Mouse (Mus musculus): Measurements from ENCODE around the gene Pacs2. TPM values are rescaled to one million over a fixed set of nuclear protein-coding genes. Genes with fewer than 3 reads are reported as not detected.
A peak's percentile ranks its signal among the peaks of the same experiment; 100 is the strongest.

Gene Pacs2
- polyA plus RNA-seq, 1 experiment from 2014 or later = 5.1 TPM

DNA sequence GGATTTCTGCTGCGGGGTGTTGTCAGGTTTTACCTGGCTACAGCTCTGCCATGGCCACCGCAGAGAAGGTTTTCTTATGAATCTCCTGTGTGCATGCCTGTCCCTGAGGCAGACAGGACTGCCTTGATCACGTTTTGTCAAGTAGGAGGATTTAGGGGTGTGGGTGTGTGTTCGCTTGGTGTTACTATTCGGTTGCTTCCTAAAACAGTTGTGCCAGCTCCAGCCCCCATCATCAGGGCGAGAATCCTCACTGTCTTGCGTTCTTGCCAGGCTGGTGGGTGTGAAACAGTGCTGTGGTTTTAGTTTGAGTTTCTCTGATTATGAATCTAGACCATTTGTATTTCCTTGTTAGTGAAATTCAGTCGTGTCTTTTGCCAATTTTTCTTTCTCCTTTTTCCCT, 2.7 kb downstream of the Pacs2 start:
- TF ChIP-seq CTCF (IDR thresholded peaks at IDR 0.05; ENCODE audit: low read depth) = no peak
- no peaks in the 10 kb centered on the region for H3K27me3 ChIP-seq (replicated peaks; ENCODE audit: control insufficient read depth, insufficient read depth, low read length)
- H3K9me3 ChIP-seq (ENCODE audit: control insufficient read depth) = no peaks in the 10 kb centered on the region
- 0 out of 2 replicates have a peak, but pooled peaks cover 6% of the 10 kb centered on the region for H3K36me3 ChIP-seq (ENCODE audit: control insufficient read depth, insufficient read depth)
- H3K27ac ChIP-seq (ENCODE audit: low read depth, low read length) = no peak overlapping the region
- 0 out of 2 replicates have a peak, but pooled peaks cover 9% of the 10 kb centered on the region for H3K4me1 ChIP-seq (replicated peaks; ENCODE audit: control insufficient read depth, insufficient read depth, low read length)
- 70% methylated on average over 8 of the region's 8 CpGs for WGBS
- H3K4me3 ChIP-seq (ENCODE audit: low read depth, low read length) = no peak overlapping the region
- H3K4me2 ChIP-seq (replicated peaks; ENCODE audit: low read depth) = no peak overlapping the region
- no peak for ATAC-seq
- no peak overlapping the region for H3K9ac ChIP-seq (ENCODE audit: low read depth, low read length)

DNA sequence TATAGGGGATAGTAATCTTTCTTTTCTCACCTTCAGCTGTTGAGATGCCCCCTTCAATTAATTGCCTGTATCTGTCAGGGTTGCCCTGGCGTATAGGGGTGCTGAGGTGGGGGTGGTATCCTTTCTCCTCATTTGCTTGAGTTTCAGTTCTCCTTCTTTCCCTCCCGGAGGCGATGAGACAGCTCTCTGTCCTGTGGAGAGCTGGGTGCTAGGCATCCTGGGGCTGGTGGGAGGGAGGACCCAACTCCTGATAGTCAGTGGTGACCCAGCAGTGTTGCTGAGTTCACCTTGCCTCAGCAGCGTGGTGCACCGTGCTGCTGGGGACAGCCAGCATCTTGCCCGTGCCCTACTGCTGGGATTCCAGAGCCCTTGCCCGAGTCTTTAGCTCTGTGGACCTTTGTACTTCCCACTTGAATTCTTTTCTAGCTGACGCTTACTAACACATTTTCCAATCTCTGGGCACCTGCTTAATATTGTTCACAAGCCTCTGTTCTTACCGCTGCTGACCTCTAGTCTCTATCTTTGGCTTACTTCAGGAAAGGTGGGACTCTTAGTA, 3.2 kb downstream of the Pacs2 start:
- Histone ChIP-seq H3K4me1 (replicated peaks; ENCODE audit: control insufficient read depth, insufficient read depth, low read length) (0 out of 2 replicates have a peak, but pooled peaks cover 9% of the 10 kb centered on the region), H3K9me3 (ENCODE audit: control insufficient read depth) (no peaks in the 10 kb centered on the region), H3K9ac (ENCODE audit: low read depth, low read length) (no peak overlapping the region), H3K4me2 (replicated peaks; ENCODE audit: low read depth) (no peak overlapping the region), H3K27ac (ENCODE audit: low read depth, low read length) (no peak overlapping the region), H3K4me3 (ENCODE audit: low read depth, low read length) (no peak overlapping the region), H3K36me3 (ENCODE audit: control insufficient read depth, insufficient read depth) (0 out of 2 replicates have a peak, but pooled peaks cover 6% of the 10 kb centered on the region), H3K27me3 (replicated peaks; ENCODE audit: control insufficient read depth, insufficient read depth, low read length) (no peaks in the 10 kb centered on the region)
- no peak for TF ChIP-seq CTCF (IDR thresholded peaks at IDR 0.05; ENCODE audit: low read depth)
- WGBS = 57% methylated on average over 9 of the region's 9 CpGs
- ATAC-seq = no peak

DNA sequence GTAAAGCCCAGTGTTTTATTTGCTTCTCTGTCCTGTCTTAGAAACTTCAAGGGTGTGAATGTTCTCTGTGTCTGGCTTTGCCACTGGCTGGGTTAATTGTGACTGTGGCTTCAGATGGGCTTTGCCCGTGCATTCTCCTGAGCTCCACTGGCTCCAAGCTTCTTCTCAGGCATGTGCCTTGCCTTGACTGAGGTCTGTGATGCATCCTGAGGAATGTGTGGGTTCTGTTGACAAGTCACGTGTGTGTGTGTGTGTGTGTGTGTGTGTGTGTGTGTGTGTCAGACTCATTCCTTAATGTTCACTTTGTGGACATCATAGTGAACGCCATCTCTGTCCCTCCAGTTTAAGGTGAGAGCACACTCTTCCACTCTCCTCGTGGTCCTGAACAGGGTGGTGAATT, 4.5 kb downstream of the Pacs2 start:
- H3K4me3 ChIP-seq (ENCODE audit: low read depth, low read length) = no peak overlapping the region
- H3K9me3 ChIP-seq (ENCODE audit: control insufficient read depth) = no peaks in the 10 kb centered on the region
- no peaks in the 10 kb centered on the region for H3K27me3 ChIP-seq (replicated peaks; ENCODE audit: control insufficient read depth, insufficient read depth, low read length)
- H3K9ac ChIP-seq (ENCODE audit: low read depth, low read length) = no peak overlapping the region
- 0 out of 2 replicates have a peak, but pooled peaks cover 9% of the 10 kb centered on the region for H3K4me1 ChIP-seq (replicated peaks; ENCODE audit: control insufficient read depth, insufficient read depth, low read length)
- ATAC-seq = no peak
- no peak overlapping the region for H3K4me2 ChIP-seq (replicated peaks; ENCODE audit: low read depth)
- peaks cover 15% of the 10 kb centered on the region; the same call in 1 of the 2 replicates for H3K36me3 ChIP-seq (ENCODE audit: control insufficient read depth, insufficient read depth)
- WGBS = 85% methylated on average over 4 of the region's 4 CpGs
- H3K27ac ChIP-seq (ENCODE audit: low read depth, low read length) = no peak overlapping the region
- TF ChIP-seq CTCF (IDR thresholded peaks at IDR 0.05; ENCODE audit: low read depth) = no peak

DNA sequence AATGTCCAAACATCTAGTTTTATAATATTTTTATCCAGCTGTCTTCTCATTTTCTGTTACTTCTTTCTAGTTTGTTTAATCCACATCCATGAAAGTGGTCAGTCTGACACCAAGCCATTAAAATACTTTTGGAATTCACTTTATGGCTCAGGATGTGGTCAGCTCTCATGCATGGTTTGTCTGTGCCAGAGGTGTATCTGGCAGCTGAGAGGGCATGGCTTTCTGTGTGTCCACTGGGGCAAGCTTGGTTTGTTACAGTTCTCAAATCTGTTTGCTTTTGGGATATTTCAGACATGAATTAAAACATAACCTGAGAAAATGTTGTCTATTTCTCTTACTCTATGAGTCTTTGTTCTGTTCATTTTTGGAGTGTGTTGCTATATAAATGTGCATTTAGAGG, 7.2 kb downstream of the Pacs2 start:
- Histone ChIP-seq H3K36me3 (ENCODE audit: control insufficient read depth, insufficient read depth) (peaks cover 16% of the 10 kb centered on the region; the same call in 1 of the 2 replicates), H3K4me1 (replicated peaks; ENCODE audit: control insufficient read depth, insufficient read depth, low read length) (0 out of 2 replicates have a peak, but pooled peaks cover 5% of the 10 kb centered on the region), H3K9ac (ENCODE audit: low read depth, low read length) (no peak overlapping the region), H3K27me3 (replicated peaks; ENCODE audit: control insufficient read depth, insufficient read depth, low read length) (no peaks in the 10 kb centered on the region), H3K4me3 (ENCODE audit: low read depth, low read length) (no peak overlapping the region), H3K27ac (ENCODE audit: low read depth, low read length) (no peak overlapping the region), H3K9me3 (ENCODE audit: control insufficient read depth) (no peaks in the 10 kb centered on the region), H3K4me2 (replicated peaks; ENCODE audit: low read depth) (no peak overlapping the region)
- no peak for ATAC-seq
- TF ChIP-seq CTCF (IDR thresholded peaks at IDR 0.05; ENCODE audit: low read depth) = no peak

DNA sequence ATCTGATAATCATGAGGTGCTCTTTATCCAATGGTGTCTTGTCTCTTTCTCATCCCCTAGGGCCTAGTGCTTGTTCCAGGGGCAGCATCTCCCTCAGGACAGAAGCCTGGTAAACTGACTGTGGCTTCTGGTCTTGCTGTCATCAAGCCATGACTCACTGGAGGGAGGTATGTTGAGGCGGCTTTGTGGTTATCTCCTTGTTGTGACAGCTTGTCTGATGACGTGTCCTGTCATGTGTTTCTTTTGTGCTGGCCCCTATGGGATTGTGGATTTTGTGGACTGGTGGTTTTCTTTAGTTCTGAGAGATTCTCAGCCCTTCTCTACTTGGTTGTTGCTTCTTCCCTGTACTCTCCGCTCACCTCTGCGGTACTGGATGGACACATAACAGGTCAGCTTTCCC, 8.8 kb downstream of the Pacs2 start:
- 87% methylated on average over 4 of the region's 4 CpGs for WGBS
- H3K9me3 ChIP-seq (ENCODE audit: control insufficient read depth) = no peaks in the 10 kb centered on the region
- H3K4me2 ChIP-seq (replicated peaks; ENCODE audit: low read depth) = no peak overlapping the region

DNA sequence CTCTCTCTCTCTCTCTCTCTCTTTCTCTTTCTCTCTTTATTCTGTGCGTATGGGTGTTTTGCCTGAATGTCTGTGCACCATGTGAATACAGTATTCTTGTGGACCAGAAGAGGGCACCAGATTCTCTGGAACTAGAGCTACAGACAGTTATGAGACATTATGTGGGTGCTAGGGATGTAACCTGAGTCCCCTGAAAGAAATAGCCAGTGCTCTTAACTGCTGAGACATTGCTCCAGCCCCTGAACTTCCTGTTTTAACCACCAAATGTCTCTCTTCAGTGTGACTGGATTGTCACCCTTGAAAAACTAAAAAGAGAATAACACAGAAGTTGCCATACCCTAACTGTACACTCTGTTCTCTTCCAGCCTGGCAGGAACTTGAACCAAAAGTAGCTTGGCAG, 12.2 kb downstream of the Pacs2 start:
- H3K4me3 ChIP-seq (ENCODE audit: low read depth, low read length) = no peak overlapping the region
- H3K9me3 ChIP-seq (ENCODE audit: control insufficient read depth) = no peaks in the 10 kb centered on the region
- H3K4me2 ChIP-seq (replicated peaks; ENCODE audit: low read depth) = no peak overlapping the region
- no peak for ATAC-seq
- H3K27ac ChIP-seq (ENCODE audit: low read depth, low read length) = no peak overlapping the region
- H3K9ac ChIP-seq (ENCODE audit: low read depth, low read length) = no peak overlapping the region
- TF ChIP-seq CTCF (IDR thresholded peaks at IDR 0.05; ENCODE audit: low read depth) = peak; percentile 29; the same call in 1 of the 2 replicates
- 96% methylated on average over 1 of the region's 1 CpGs for WGBS
- H3K4me1 ChIP-seq (replicated peaks; ENCODE audit: control insufficient read depth, insufficient read depth, low read length) = no peaks in the 10 kb centered on the region
- peaks cover 11% of the 10 kb centered on the region; the same call in 1 of the 2 replicates for H3K36me3 ChIP-seq (ENCODE audit: control insufficient read depth, insufficient read depth)
- H3K27me3 ChIP-seq (replicated peaks; ENCODE audit: control insufficient read depth, insufficient read depth, low read length) = no peaks in the 10 kb centered on the region

More for the DNA sequence above, 8.8 kb downstream of the Pacs2 start:
- Histone ChIP-seq H3K9ac (ENCODE audit: low read depth, low read length) (no peak overlapping the region), H3K27me3 (replicated peaks; ENCODE audit: control insufficient read depth, insufficient read depth, low read length) (no peaks in the 10 kb centered on the region), H3K36me3 (ENCODE audit: control insufficient read depth, insufficient read depth) (peaks cover 16% of the 10 kb centered on the region; the same call in 1 of the 2 replicates), H3K4me3 (ENCODE audit: low read depth, low read length) (no peak overlapping the region), H3K27ac (ENCODE audit: low read depth, low read length) (no peak overlapping the region), H3K4me1 (replicated peaks; ENCODE audit: control insufficient read depth, insufficient read depth, low read length) (no peaks in the 10 kb centered on the region)
- ATAC-seq = no peak
- TF ChIP-seq CTCF (IDR thresholded peaks at IDR 0.05; ENCODE audit: low read depth) = no peak

Measured in intestine, postnatal 0 days (tissue).